Mouse (Mus musculus): ENCODE results near the gene Met.

Met gene

GRCm38 (mm10) chr6:17548786-17549185 lies 85.2 kb downstream of the Met start:
- no peak for DNase-seq (ENCODE audit: low read depth, low spot score)

GRCm38 (mm10) chr6:17549645-17550044 lies 86.0 kb downstream of the Met start:
- DNase-seq (ENCODE audit: low read depth, low spot score): no peak

- no peak for DNase-seq (ENCODE audit: low read depth, low spot score)
Observed at GRCm38 (mm10) chr6:17554263-17554662, 90.7 kb downstream of the Met start.

GRCm38 (mm10) chr6:17554757-17555156 lies 91.2 kb downstream of the Met start:
- no peak for DNase-seq (ENCODE audit: low read depth, low spot score)

- DNase-seq (ENCODE audit: low read depth, low spot score): no peak
Observed at GRCm38 (mm10) chr6:17555719-17556118, 92.1 kb downstream of the Met start.

GRCm38 (mm10) chr6:17559657-17560056 lies 96.1 kb downstream of the Met start:
- DNase-seq (ENCODE audit: low read depth, low spot score): no peak

GRCm38 (mm10) chr6:17561347-17561746 lies 97.7 kb downstream of the Met start:
- no peak for DNase-seq (ENCODE audit: low read depth, low spot score)

- no peak for DNase-seq (ENCODE audit: low read depth, low spot score)
Observed at GRCm38 (mm10) chr6:17561886-17562285, 98.3 kb downstream of the Met start.

GRCm38 (mm10) chr6:17562472-17563088 lies 99.0 kb downstream of the Met start:
- DNase-seq (ENCODE audit: low read depth, low spot score): peak; percentile 24

GRCm38 (mm10) chr6:17568702-17569352 lies 105.2 kb downstream of the Met start:
- no peak for DNase-seq (ENCODE audit: low read depth, low spot score)

- no peak for DNase-seq (ENCODE audit: low read depth, low spot score)
Observed at GRCm38 (mm10) chr6:17573227-17573626, 109.6 kb downstream of the Met start.

- DNase-seq (ENCODE audit: low read depth, low spot score): no peak
Observed at GRCm38 (mm10) chr6:17573732-17574131, 110.1 kb downstream of the Met start.

- no peak for DNase-seq (ENCODE audit: low read depth, low spot score)
Observed at GRCm38 (mm10) chr6:17578092-17578760, 114.6 kb downstream of the Met start.

GRCm38 (mm10) chr6:17580349-17580748 lies 116.7 kb downstream of the Met start:
- no peak for DNase-seq (ENCODE audit: low read depth, low spot score)

GRCm38 (mm10) chr6:17583982-17584381 lies 120.4 kb downstream of the Met start:
- no peak for DNase-seq (ENCODE audit: low read depth, low spot score)

- peak; percentile 29 for DNase-seq (ENCODE audit: low read depth, low spot score)
Observed at GRCm38 (mm10) chr6:17589049-17589952, 125.7 kb downstream of the Met start.

GRCm38 (mm10) chr6:17589953-17590627 lies 126.5 kb downstream of the Met start:
- no peak for DNase-seq (ENCODE audit: low read depth, low spot score)

- DNase-seq (ENCODE audit: low read depth, low spot score): no peak
Observed at GRCm38 (mm10) chr6:17593971-17594370, 130.4 kb downstream of the Met start.

GRCm38 (mm10) chr6:17595712-17596462 lies 132.3 kb downstream of the Met start:
- no peak for DNase-seq (ENCODE audit: low read depth, low spot score)

GRCm38 (mm10) chr6:17599373-17599772 lies 135.8 kb downstream of the Met start:
- no peak for DNase-seq (ENCODE audit: low read depth, low spot score)

GRCm38 (mm10) chr6:17601526-17601925 lies 137.9 kb downstream of the Met start:
- no peak for DNase-seq (ENCODE audit: low read depth, low spot score)

Data from WW6 (cell line).